Mouse (Mus musculus): ENCODE measurements around the gene Abt1. TPM values are rescaled to one million over a fixed set of nuclear protein-coding genes. Genes with fewer than 3 reads are reported as not detected.

The Abt1 gene
- total RNA-seq (2021) = 6.4 and 6.9 TPM in 2 replicates
- long read RNA-seq, full-length matches to known transcripts = 23 of 25 reads
- long read RNA-seq, partial matches to known transcripts = 0 of 25 reads
- long read RNA-seq, other reads (novel, unspliced or antisense) = 2 of 25 reads

DNA sequence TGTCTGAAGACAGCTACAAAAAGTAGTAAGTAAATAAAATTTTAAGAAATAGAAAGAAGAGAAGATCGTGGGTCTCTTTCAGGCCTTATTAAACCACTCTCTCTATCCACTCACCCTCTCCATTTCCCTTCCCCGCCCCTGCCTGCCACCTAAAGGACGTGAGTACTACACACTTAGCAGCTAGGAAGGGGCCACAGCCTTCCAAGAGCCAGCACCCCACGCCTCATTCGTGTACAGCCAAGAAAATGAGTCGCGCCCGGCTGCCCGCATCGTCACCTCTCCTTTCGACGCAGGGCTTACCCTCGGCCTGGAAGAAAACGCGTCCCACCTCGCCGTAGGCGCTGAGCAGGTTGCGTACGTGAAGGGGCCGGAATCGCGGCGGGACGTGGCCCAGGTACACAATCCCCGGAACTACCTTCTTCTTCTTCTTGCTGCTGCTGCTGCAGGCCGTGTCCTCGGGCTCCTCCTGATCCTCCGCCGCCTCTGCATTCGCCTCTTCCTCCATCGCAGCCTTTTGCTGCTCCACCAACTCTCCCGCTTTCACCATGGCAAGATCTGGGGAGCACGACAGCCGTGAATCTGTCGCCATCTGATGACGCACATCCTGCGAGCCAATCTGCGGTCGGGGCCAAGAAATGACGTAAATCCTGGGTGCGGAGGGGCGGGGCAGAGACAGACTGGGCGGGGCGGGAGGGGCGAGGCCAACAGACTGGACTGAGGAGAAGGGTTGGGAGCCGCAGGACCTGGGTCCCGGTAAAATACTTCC, at the start of gene Abt1:
Abt1 (minus strand) TSS at position 581 of the 766 bp plus-strand sequence.
- peak; percentile 95 for DNase-seq

DNA sequence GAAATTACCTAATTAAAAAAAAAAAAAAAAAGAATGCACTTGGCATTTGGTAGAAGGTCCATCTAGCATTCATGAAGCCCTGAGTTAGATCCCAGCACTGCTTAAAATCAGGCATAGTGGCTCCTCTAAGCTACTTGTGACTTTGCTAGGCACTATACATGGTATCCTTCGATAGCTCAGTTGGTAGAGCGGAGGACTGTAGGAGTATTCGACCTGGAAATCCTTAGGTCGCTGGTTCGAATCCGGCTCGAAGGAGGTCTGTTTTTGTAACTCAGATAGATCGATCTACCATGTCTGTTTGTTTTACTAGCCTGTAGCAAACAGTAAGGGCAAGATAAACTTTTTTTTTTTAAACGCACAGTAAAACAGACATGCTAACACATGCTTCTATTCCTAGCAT, 43.2 kb upstream of the Abt1 start:
- DNase-seq = peak; percentile 57

GRCm38 (mm10) chr13:23466306-23466705, 42.6 kb upstream of the Abt1 start:
- DNase-seq = no peak

GRCm38 (mm10) chr13:23465600-23466109, 42.0 kb upstream of the Abt1 start, which contains the start of gene Btn1a1:
Btn1a1 (minus strand) TSS chr13:23465901.
- DNase-seq = no peak

GRCm38 (mm10) chr13:23464841-23465366, 41.2 kb upstream of the Abt1 start:
- DNase-seq = no peak

DNA sequence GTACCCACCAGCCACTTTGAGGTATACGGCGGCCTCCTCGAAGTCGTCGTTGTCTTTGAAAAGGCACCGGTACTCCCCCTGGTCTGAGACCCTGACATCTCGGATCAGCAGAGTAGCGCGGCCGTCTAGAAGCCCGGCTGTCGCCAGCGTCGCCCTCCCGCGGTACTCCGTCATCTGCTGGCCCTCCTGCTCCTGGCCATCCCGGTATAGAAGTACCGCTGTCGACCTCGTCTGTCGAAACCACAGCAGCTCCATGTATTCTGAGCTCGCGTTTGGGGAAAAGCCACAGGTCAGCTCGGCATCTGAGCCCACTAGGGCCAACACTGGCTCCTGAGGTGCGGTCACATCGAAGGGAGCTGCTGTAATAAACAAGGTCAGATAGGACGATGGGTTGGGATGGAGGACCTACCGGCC, 40.6 kb upstream of the Abt1 start:
- DNase-seq = peak; percentile 33

- DNase-seq = peak; percentile 79
These were observed 39.9 kb upstream of the Abt1 start for GRCm38 (mm10) chr13:23463381-23464223.

- DNase-seq = no peak
These were observed 39.0 kb upstream of the Abt1 start for GRCm38 (mm10) chr13:23462669-23463068.

GRCm38 (mm10) chr13:23462063-23462462, 38.4 kb upstream of the Abt1 start:
- no peak for DNase-seq

DNA sequence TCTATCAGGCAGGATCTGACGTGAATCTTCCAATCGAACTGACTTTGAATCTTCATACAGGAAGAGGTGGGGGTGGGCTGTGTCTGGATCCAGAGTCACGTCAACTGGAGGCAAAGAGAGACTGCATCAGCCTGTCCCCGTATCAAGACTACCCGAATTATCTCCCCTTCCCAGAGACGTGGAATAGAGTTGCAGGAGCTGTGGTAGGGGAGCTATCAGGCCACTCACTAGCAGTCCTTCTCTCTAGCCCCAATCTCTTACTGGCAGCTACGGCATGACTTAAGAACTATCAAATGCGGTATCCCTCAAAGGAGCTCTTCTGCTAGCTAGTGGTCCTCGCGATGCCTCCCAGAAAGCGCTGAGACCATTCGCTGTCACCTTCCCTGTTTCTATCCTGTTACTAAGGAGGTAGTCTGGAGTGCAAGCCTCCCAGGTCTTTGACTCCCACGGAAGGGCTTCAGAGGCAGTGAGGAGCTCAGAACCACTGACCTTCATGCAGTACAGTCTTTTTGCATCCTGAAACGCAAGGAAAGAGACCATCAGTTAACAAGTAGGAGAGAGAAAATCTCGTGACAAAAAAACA, 35.7 kb upstream of the Abt1 start:
- DNase-seq = no peak

- DNase-seq = no peak
These were observed 30.3 kb upstream of the Abt1 start for GRCm38 (mm10) chr13:23453926-23454325.

GRCm38 (mm10) chr13:23453362-23453862, 29.7 kb upstream of the Abt1 start:
- DNase-seq = peak; percentile 72

- DNase-seq = peak; percentile 89
These were observed 26.7 kb upstream of the Abt1 start for GRCm38 (mm10) chr13:23450398-23450797.

GRCm38 (mm10) chr13:23449235-23450095, 25.8 kb upstream of the Abt1 start:
- DNase-seq = peak; percentile 48

- DNase-seq = no peak
These were observed 25.1 kb upstream of the Abt1 start for GRCm38 (mm10) chr13:23448758-23449157.

DNA sequence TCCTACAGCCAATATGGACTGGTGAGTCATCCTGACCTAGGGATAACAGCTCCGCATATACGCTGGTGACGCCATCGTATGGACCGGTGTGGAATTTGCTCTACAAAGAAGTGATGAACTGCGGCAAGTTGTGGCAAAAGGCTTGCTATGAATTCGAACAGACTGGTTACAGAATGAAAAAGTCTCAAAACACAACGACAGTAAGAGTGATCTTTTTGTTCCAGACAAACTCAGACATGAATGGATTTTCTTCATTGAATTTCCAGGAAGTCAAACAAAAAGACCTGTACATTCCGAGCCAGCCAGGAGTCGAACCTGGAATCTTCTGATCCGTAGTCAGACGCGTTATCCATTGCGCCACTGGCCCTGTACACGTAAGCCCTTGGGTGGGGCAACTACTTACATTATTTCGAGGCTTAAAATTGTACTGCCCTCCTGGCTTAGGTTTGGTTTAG, 22.9 kb upstream of the Abt1 start:
- DNase-seq = peak; percentile 78

DNA sequence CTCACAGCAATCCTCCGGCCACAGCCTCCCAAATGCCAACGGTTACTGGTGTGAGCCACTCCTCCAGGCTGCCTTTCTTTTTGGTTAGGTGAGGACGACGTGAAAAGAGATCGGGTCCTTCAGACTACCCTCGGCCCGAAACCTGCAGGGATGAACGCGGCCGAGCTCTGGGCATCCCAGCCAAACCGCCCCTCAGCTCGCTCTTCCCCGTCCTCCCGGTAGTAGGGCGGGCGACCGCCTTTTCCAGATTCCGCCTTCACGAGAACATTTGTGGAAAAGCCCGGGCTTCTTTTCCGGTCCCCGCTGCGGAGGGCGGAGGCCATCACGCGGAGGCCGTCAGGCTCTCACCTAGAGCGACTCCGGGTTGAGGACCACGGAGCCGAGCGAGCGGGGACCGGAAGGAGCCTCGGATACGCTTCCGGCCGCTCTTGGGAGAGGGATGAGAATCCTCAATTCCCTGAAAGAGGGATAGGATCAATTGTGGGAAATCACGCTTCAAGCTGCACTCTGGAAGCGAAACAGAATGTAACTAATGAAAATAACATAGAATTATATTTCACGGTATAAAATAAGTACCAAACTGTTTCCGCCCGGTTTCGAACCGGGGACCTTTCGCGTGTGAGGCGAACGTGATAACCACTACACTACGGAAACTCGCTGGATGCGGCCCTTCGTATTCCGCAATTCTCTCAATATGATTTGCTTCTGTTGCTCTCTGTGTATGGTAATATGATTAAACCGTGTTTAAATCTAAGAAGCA, 22.1 kb upstream of the Abt1 start:
- DNase-seq = peak; percentile 89

- DNase-seq = no peak
These were observed 21.5 kb upstream of the Abt1 start for GRCm38 (mm10) chr13:23445156-23445555.

- DNase-seq = no peak
These were observed 20.8 kb upstream of the Abt1 start for GRCm38 (mm10) chr13:23444451-23444850.

DNA sequence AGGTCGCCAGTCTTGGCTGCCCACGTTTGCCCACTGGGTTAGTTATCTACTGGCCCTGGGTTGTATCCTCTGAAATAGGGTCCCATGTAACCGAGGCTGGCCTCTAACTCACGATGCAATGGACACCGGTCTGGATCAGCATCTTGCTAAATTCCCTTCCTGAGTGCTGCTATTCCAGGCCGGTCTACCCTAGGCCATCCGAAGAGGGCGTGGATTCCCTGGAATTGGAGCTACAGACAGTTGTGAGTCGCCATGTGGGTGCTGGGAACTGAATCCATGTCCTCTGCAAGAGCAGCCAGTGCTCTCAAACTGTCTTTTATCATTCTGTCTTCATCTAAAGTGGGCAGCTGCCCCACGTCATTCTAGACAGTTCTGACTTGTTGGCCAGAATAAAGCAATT, 16.2 kb upstream of the Abt1 start:
- DNase-seq = no peak

Measured in adrenal gland, postnatal 25 days (tissue).